Mouse (Mus musculus): ENCODE data around the gene Gimap5. TPM values are rescaled to one million over a fixed set of nuclear protein-coding genes. Genes with fewer than 3 reads are reported as not detected.

Gimap5 gene
- 5.2 TPM for polyA plus RNA-seq (2014; fragmentation: Illumina TruSeq; extraction: RNeasy Lipid Tissue Mini Kit (QIAGEN cat#74804); ENCODE audit: low read depth, low replicate concordance)

GRCm38 (mm10) chr6:48745959-48746889, at the start of gene Gimap5:
Gimap5 (plus strand) TSS chr6:48746197.

DNA sequence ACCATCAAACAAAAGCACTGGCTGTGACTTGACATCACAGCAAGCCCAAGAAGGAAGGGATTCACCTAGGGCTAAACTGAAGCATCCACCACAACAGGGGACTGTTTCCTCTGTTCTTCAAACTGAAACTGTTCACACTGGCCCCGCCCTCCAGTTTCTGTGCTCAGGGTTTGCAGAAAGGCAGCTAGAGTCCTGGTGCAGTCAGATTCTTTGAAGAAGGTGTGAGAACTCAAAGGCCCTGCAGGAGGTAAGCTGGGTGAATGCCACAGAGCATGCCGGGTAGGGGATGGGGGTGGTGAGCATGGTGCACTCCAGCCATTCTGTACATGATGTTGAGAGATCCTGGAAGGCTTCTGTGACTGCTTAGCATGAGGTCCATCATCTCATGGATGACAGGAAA, 27.5 kb upstream of the Gimap5 start, which contains the start of the genes Gm28053 and Gimap7:
Gene Gm28053, plus strand, starts transcription at position 153 of the 400 bp plus-strand sequence.
Gene Gimap7, plus strand, starts transcription at position 167 of the 400 bp plus-strand sequence.

GRCm38 (mm10) chr6:48738961-48739779, 6.8 kb upstream of the Gimap5 start, which contains the start of gene Gimap1:
Gimap1 (plus strand) TSS chr6:48739054.

DNA sequence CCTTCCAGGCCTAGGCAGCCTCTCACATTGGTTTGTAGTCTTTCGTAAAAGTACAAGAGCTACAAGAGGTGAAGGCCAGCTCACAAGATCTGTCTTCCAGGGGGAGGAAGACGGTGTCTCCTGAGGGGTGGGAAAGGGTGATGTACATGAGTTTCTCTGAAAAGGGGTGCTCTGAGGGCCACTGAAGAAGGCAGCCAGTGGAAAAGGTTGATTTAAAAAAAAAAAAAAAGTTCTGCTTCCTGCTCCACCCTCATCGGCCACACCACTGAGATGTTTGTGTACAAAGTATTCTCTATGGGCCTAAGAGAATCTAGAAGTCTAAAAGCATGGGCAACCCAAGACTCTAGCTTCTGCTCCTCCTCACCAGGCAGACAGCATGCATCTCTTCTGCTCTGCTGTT, 24.7 kb downstream of the Gimap5 start, which contains the start of gene Gimap3:
Gene Gimap3, minus strand, starts transcription at position 156 of the 400 bp plus-strand sequence.

Other genes starting within 250 kb of the Gimap5 start
- 17.0 TPM for gene Atp6v0e2, start 208.6 kb upstream of the Gimap5 start, polyA plus RNA-seq (2014; fragmentation: Illumina TruSeq; extraction: RNeasy Lipid Tissue Mini Kit (QIAGEN cat#74804); ENCODE audit: low read depth, low replicate concordance)
- gene Lrrc61, start 191.4 kb upstream of the Gimap5 start, polyA plus RNA-seq (2014; fragmentation: Illumina TruSeq; extraction: RNeasy Lipid Tissue Mini Kit (QIAGEN cat#74804); ENCODE audit: low read depth, low replicate concordance): 15.5 TPM
- gene Rarres2, start 173.4 kb upstream of the Gimap5 start, polyA plus RNA-seq (2014; fragmentation: Illumina TruSeq; extraction: RNeasy Lipid Tissue Mini Kit (QIAGEN cat#74804); ENCODE audit: low read depth, low replicate concordance): 115 TPM
- not detected for gene Gm45021, start 156.6 kb upstream of the Gimap5 start, polyA plus RNA-seq (2014; fragmentation: Illumina TruSeq; extraction: RNeasy Lipid Tissue Mini Kit (QIAGEN cat#74804); ENCODE audit: low read depth, low replicate concordance)
- gene Repin1, start 152.3 kb upstream of the Gimap5 start, polyA plus RNA-seq (2014; fragmentation: Illumina TruSeq; extraction: RNeasy Lipid Tissue Mini Kit (QIAGEN cat#74804); ENCODE audit: low read depth, low replicate concordance): 20.4 TPM
- not detected for gene Gm44965, start 152.3 kb upstream of the Gimap5 start, polyA plus RNA-seq (2014; fragmentation: Illumina TruSeq; extraction: RNeasy Lipid Tissue Mini Kit (QIAGEN cat#74804); ENCODE audit: low read depth, low replicate concordance)
- gene Zfp775, start 144.1 kb upstream of the Gimap5 start, polyA plus RNA-seq (2014; fragmentation: Illumina TruSeq; extraction: RNeasy Lipid Tissue Mini Kit (QIAGEN cat#74804); ENCODE audit: low read depth, low replicate concordance): 8.5 TPM
- gene AI854703, start 119.4 kb upstream of the Gimap5 start, polyA plus RNA-seq (2014; fragmentation: Illumina TruSeq; extraction: RNeasy Lipid Tissue Mini Kit (QIAGEN cat#74804); ENCODE audit: low read depth, low replicate concordance): 0.60 TPM
- 10.2 TPM for gene Gimap8, start 99.0 kb upstream of the Gimap5 start, polyA plus RNA-seq (2014; fragmentation: Illumina TruSeq; extraction: RNeasy Lipid Tissue Mini Kit (QIAGEN cat#74804); ENCODE audit: low read depth, low replicate concordance)
- gene Gimap9, start 70.1 kb upstream of the Gimap5 start, polyA plus RNA-seq (2014; fragmentation: Illumina TruSeq; extraction: RNeasy Lipid Tissue Mini Kit (QIAGEN cat#74804); ENCODE audit: low read depth, low replicate concordance): 6.1 TPM
- 36.6 TPM for gene Gimap4, start 61.6 kb upstream of the Gimap5 start, polyA plus RNA-seq (2014; fragmentation: Illumina TruSeq; extraction: RNeasy Lipid Tissue Mini Kit (QIAGEN cat#74804); ENCODE audit: low read depth, low replicate concordance)
- 49.6 TPM for gene Gimap6, start 38.0 kb upstream of the Gimap5 start, polyA plus RNA-seq (2014; fragmentation: Illumina TruSeq; extraction: RNeasy Lipid Tissue Mini Kit (QIAGEN cat#74804); ENCODE audit: low read depth, low replicate concordance)
- gene Gm28053, start 27.6 kb upstream of the Gimap5 start, polyA plus RNA-seq (2014; fragmentation: Illumina TruSeq; extraction: RNeasy Lipid Tissue Mini Kit (QIAGEN cat#74804); ENCODE audit: low read depth, low replicate concordance): not detected
- gene Gimap7, start 27.6 kb upstream of the Gimap5 start, polyA plus RNA-seq (2014; fragmentation: Illumina TruSeq; extraction: RNeasy Lipid Tissue Mini Kit (QIAGEN cat#74804); ENCODE audit: low read depth, low replicate concordance): not detected
- 9.0 TPM for gene Gimap1, start 7.1 kb upstream of the Gimap5 start, polyA plus RNA-seq (2014; fragmentation: Illumina TruSeq; extraction: RNeasy Lipid Tissue Mini Kit (QIAGEN cat#74804); ENCODE audit: low read depth, low replicate concordance)
- 0.71 TPM for gene Gimap3, start 24.7 kb downstream of the Gimap5 start, polyA plus RNA-seq (2014; fragmentation: Illumina TruSeq; extraction: RNeasy Lipid Tissue Mini Kit (QIAGEN cat#74804); ENCODE audit: low read depth, low replicate concordance)
- 28.1 TPM for gene Tmem176a, start 94.7 kb downstream of the Gimap5 start, polyA plus RNA-seq (2014; fragmentation: Illumina TruSeq; extraction: RNeasy Lipid Tissue Mini Kit (QIAGEN cat#74804); ENCODE audit: low read depth, low replicate concordance)
- gene Tmem176b, start 95.3 kb downstream of the Gimap5 start, polyA plus RNA-seq (2014; fragmentation: Illumina TruSeq; extraction: RNeasy Lipid Tissue Mini Kit (QIAGEN cat#74804); ENCODE audit: low read depth, low replicate concordance): 56.5 TPM
- not detected for gene Aoc1, start 126.7 kb downstream of the Gimap5 start, polyA plus RNA-seq (2014; fragmentation: Illumina TruSeq; extraction: RNeasy Lipid Tissue Mini Kit (QIAGEN cat#74804); ENCODE audit: low read depth, low replicate concordance)
- not detected for gene 1600015I10Rik, start 183.7 kb downstream of the Gimap5 start, polyA plus RNA-seq (2014; fragmentation: Illumina TruSeq; extraction: RNeasy Lipid Tissue Mini Kit (QIAGEN cat#74804); ENCODE audit: low read depth, low replicate concordance)
- gene Doxl2, start 228.8 kb downstream of the Gimap5 start, polyA plus RNA-seq (2014; fragmentation: Illumina TruSeq; extraction: RNeasy Lipid Tissue Mini Kit (QIAGEN cat#74804); ENCODE audit: low read depth, low replicate concordance): not detected
- gene Svs1, start 240.7 kb downstream of the Gimap5 start, polyA plus RNA-seq (2014; fragmentation: Illumina TruSeq; extraction: RNeasy Lipid Tissue Mini Kit (QIAGEN cat#74804); ENCODE audit: low read depth, low replicate concordance): not detected